ENCODE assay signal across 34 mouse cellular contexts in the genomic region with DNA sequence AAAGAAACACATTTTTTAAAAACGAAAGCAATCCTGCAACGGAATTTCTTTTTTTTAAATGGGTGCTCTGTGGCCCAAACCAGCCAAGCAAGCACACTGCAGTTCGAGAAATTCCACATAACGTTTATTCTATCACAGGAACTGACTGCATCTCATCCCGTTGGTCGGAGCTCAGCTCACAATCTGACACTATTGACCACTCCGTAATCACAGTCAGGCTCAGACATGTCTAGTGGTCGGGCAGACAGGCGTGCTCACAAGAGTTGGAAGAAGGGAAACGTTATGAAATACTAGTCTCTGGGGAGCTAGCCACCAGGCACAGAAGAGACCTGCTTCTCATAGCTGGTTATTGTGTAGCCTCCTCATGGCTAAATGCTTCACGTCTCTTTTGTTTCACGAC. TPM values are rescaled to one million over a fixed set of nuclear protein-coding genes. Genes with fewer than 3 reads are reported as not detected.
"Had no signal": no experiment of that assay in that cellular context is flagged by ENCODE, and none has a peak within 500 bp of the region (broad histone marks: within the 10 kb centered on the region; RNA-seq: fewer than 3 reads in every experiment).

No protein-coding gene starts in this region.

- DNase-seq: cerebellum, adult 2 months; cerebellum, adult 8-10 months; cerebellum, adult 9-10 months; cerebellum, adult 9-11 months; cerebellum, postnatal 10 days; cerebellum, postnatal 14 days; cerebellum, postnatal 25 days; cerebellum, postnatal 36 days; embryo, embryonic 11 days; forebrain, postnatal 0 days; gastrocnemius, adult 2 months; gastrocnemius, postnatal 10 days; gastrocnemius, postnatal 14 days; gastrocnemius, postnatal 25 days; gastrocnemius, postnatal 36 days; heart, adult 2 months had no signal

- H3K4me3 ChIP-seq: embryonic facial prominence, embryonic 10.5 days; embryonic facial prominence, embryonic 12.5 days; embryonic facial prominence, embryonic 13.5 days; embryonic facial prominence, embryonic 15.5 days; erythroblast, embryonic 14.5 days; forebrain, embryonic 13.5 days; forebrain, embryonic 15.5 days; gastrocnemius, adult 2 months; heart, adult 2 months had no signal

- H3K9ac ChIP-seq: embryonic facial prominence, embryonic 12.5 days; embryonic facial prominence, embryonic 13.5 days; embryonic facial prominence, embryonic 15.5 days; forebrain, embryonic 13.5 days; forebrain, embryonic 15.5 days; forebrain, postnatal 0 days had no signal

- H3K27ac ChIP-seq: embryonic facial prominence, embryonic 10.5 days; embryonic facial prominence, embryonic 12.5 days; embryonic facial prominence, embryonic 13.5 days; embryonic facial prominence, embryonic 15.5 days; forebrain, embryonic 13.5 days; forebrain, embryonic 15.5 days; gastrocnemius, adult 2 months; heart, adult 2 months had no signal

- H3K9me3 ChIP-seq: embryonic facial prominence, embryonic 10.5 days; embryonic facial prominence, embryonic 12.5 days; embryonic facial prominence, embryonic 13.5 days; embryonic facial prominence, embryonic 15.5 days; forebrain, embryonic 13.5 days; forebrain, embryonic 15.5 days had no signal

- H3K4me2 ChIP-seq: embryonic facial prominence, embryonic 12.5 days; embryonic facial prominence, embryonic 13.5 days; embryonic facial prominence, embryonic 15.5 days; forebrain, embryonic 13.5 days; forebrain, embryonic 15.5 days had no signal

- H3K27me3 ChIP-seq: forebrain, embryonic 15.5 days had no signal

- H3K36me3 ChIP-seq: embryonic facial prominence, embryonic 10.5 days; embryonic facial prominence, embryonic 12.5 days; embryonic facial prominence, embryonic 13.5 days; embryonic facial prominence, embryonic 15.5 days; forebrain, embryonic 15.5 days had no signal

- ATAC-seq: forebrain, embryonic 13.5 days; forebrain, embryonic 14.5 days; forebrain, embryonic 15.5 days; forebrain, embryonic 16.5 days; forebrain, postnatal 0 days had no signal

RNA-seq across cellular contexts. Expression of a gene that starts 15.6 kb away (rescaled TPM):
- total RNA-seq: common myeloid progenitor, adult 5-6 weeks; gastrocnemius, adult 2 months; gastrocnemius, postnatal 14 days; gastrocnemius, postnatal 25 days; granulocyte monocyte progenitor cell, adult 5-6 weeks; heart, adult 18-20 months; heart, adult 2 months had no signal
- polyA plus RNA-seq: cerebellum, adult 2 months; cortical plate, adult 2 months; embryonic facial prominence, embryonic 13.5 days; embryonic facial prominence, embryonic 15.5 days; erythroblast, embryonic 14.5 days; forebrain, embryonic 11.5 days; forebrain, embryonic 13.5 days; forebrain, embryonic 14.5 days; forebrain, embryonic 15.5 days; forebrain, postnatal 0 days; frontal cortex, adult 2 months had no signal

RNA-seq across cellular contexts. Expression of a gene that starts 33.9 kb away (rescaled TPM):
- total RNA-seq: common myeloid progenitor, adult 5-6 weeks; forebrain, postnatal 0 days; gastrocnemius, adult 2 months; gastrocnemius, postnatal 14 days; gastrocnemius, postnatal 25 days; granulocyte monocyte progenitor cell, adult 5-6 weeks; heart, adult 18-20 months; heart, adult 2 months; heart, adult 8-10 months had no signal
- polyA plus RNA-seq: cortical plate, adult 2 months; embryonic facial prominence, embryonic 10.5 days; embryonic facial prominence, embryonic 11.5 days; embryonic facial prominence, embryonic 13.5 days; embryonic facial prominence, embryonic 14.5 days; forebrain, embryonic 11.5 days; forebrain, embryonic 13.5 days; forebrain, embryonic 14.5 days; forebrain, embryonic 15.5 days; heart, adult 2 months had no signal

RNA-seq across cellular contexts. Expression of a gene that starts 57.7 kb away (rescaled TPM):
- total RNA-seq: common myeloid progenitor, adult 5-6 weeks; forebrain, postnatal 0 days; gastrocnemius, adult 2 months; gastrocnemius, postnatal 14 days; gastrocnemius, postnatal 25 days; granulocyte monocyte progenitor cell, adult 5-6 weeks; heart, adult 18-20 months; heart, adult 2 months; heart, adult 8-10 months had no signal
- polyA plus RNA-seq: cortical plate, adult 2 months; embryonic facial prominence, embryonic 10.5 days; embryonic facial prominence, embryonic 13.5 days; forebrain, embryonic 11.5 days; forebrain, embryonic 13.5 days; forebrain, embryonic 14.5 days; forebrain, embryonic 15.5 days; forebrain, postnatal 0 days; frontal cortex, adult 2 months; heart, adult 2 months had no signal
